Mouse (Mus musculus) thymus, adult 2 months (tissue): ENCODE results near the gene Hs6st1.

ENCODE experiments used
- CTCF ChIP-seq: fragments of 200-500 bp; IDR thresholded peaks from 2 replicates; pipeline ENCODE4 v1.5.1; 2012; ENCODE audit warnings: mild to moderate bottlenecking, control low read depth, low read length, moderate library complexity, borderline replicate concordance; ENCODE audit not compliant: control insufficient read depth, poor library complexity, insufficient read depth; ENCODE audit errors: extremely low read depth
- POLR2A ChIP-seq: fragments of 200-500 bp; IDR thresholded peaks from 2 replicates; pipeline ENCODE4 v1.6.1; 2012; ENCODE audit warnings: mild to moderate bottlenecking, low read length, control low read depth, moderate library complexity; ENCODE audit not compliant: control insufficient read depth, poor library complexity, insufficient read depth; ENCODE audit errors: extremely low read depth

DNA sequence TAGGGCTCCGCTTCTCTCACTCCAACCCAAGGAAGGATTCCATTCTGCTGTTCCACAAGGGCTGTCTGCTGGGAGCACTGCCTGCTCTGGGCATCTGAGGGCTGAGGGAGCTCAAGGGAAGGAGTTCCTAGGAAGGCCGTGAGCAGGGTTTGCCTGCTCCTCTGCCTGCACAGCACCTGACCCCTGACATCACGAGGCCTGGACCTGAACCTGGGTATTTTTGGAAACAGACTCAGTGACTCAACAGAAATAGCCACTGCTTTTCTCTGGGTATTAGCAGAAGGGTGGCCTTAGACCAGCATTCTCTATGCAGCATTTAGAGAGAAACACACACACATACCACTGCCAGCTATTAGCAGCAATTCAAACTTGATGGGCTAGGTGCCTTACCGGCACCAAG, 30.2 kb downstream of the Hs6st1 start:
- no peak for TF ChIP-seq CTCF
- TF ChIP-seq POLR2A = no peak
